Mouse (Mus musculus): ENCODE data around the gene Ddx56. TPM values are rescaled to one million over a fixed set of nuclear protein-coding genes. Genes with fewer than 3 reads are reported as not detected.

Ddx56 gene
- 84.3 and 91.7 TPM in 2 replicates for polyA plus RNA-seq (2014; fragmentation: Nextera tagmentation; extraction: Ambion mirVana)

GRCm38 (mm10) chr11:6267320-6268254 lies at the start of gene Ddx56:
Gene Ddx56 (minus strand): TSS chr11:6267772.
- ATAC-seq (peak; percentile 98), DNase-seq (ENCODE audit: low spot score) (peak; percentile 98)
- Histone ChIP-seq H3K9ac (ENCODE audit: low read length) (peak within 1 kb of the TSS; percentile 86), H3K4me2 (ENCODE audit: low read length) (peak within 1 kb of the TSS; percentile 89), H3K4me1 (ENCODE audit: control insufficient read depth, insufficient read depth, low read length) (peaks cover 11% of the 10 kb centered on the region), H3K36me3 (ENCODE audit: control insufficient read depth, insufficient read depth, low read length) (peaks cover 65% of the 10 kb centered on the region), H3K27ac (ENCODE audit: low read depth, low read length) (peak within 1 kb of the TSS; percentile 90), H3K4me3 (ENCODE audit: low read depth, low read length) (peak within 1 kb of the TSS; percentile 94), H3K27me3 (replicated peaks; ENCODE audit: control insufficient read depth, insufficient read depth, low read length) (no peaks in the 10 kb centered on the region), H3K9me3 (replicated peaks; ENCODE audit: control insufficient read depth, low read length) (no peaks in the 10 kb centered on the region)
- WGBS: 2% methylated on average over 50 of the region's 50 CpGs

GRCm38 (mm10) chr11:6316821-6317220 lies 49.2 kb upstream of the Ddx56 start:
- no peak overlapping the region for H3K4me2 ChIP-seq (ENCODE audit: low read length)
- H3K27me3 ChIP-seq (replicated peaks; ENCODE audit: control insufficient read depth, insufficient read depth, low read length): no peaks in the 10 kb centered on the region
- no peak for ATAC-seq
- H3K36me3 ChIP-seq (ENCODE audit: control insufficient read depth, insufficient read depth, low read length): peaks cover 38% of the 10 kb centered on the region
- no peak for DNase-seq (ENCODE audit: low spot score)
- H3K9me3 ChIP-seq (replicated peaks; ENCODE audit: control insufficient read depth, low read length): no peaks in the 10 kb centered on the region
- H3K27ac ChIP-seq (ENCODE audit: low read depth, low read length): no peak overlapping the region
- no peaks in the 10 kb centered on the region for H3K4me1 ChIP-seq (ENCODE audit: control insufficient read depth, insufficient read depth, low read length)
- no peak overlapping the region for H3K9ac ChIP-seq (ENCODE audit: low read length)
- WGBS: 93% methylated on average over 11 of the region's 11 CpGs
- H3K4me3 ChIP-seq (ENCODE audit: low read depth, low read length): no peak overlapping the region

GRCm38 (mm10) chr11:6313874-6314406 lies 46.4 kb upstream of the Ddx56 start:
- Histone ChIP-seq H3K4me3 (ENCODE audit: low read depth, low read length) (no peak overlapping the region), H3K27ac (ENCODE audit: low read depth, low read length) (no peak overlapping the region), H3K4me1 (ENCODE audit: control insufficient read depth, insufficient read depth, low read length) (no peaks in the 10 kb centered on the region), H3K9ac (ENCODE audit: low read length) (no peak overlapping the region), H3K27me3 (replicated peaks; ENCODE audit: control insufficient read depth, insufficient read depth, low read length) (no peaks in the 10 kb centered on the region), H3K9me3 (replicated peaks; ENCODE audit: control insufficient read depth, low read length) (no peaks in the 10 kb centered on the region), H3K4me2 (ENCODE audit: low read length) (no peak overlapping the region), H3K36me3 (ENCODE audit: control insufficient read depth, insufficient read depth, low read length) (peaks cover 35% of the 10 kb centered on the region)
- DNase-seq (ENCODE audit: low spot score): no peak
- no peak for ATAC-seq
- 89% methylated on average over 7 of the region's 7 CpGs for WGBS

GRCm38 (mm10) chr11:6308181-6308580 lies 40.6 kb upstream of the Ddx56 start:
- Histone ChIP-seq H3K9ac (ENCODE audit: low read length) (no peak overlapping the region), H3K4me1 (ENCODE audit: control insufficient read depth, insufficient read depth, low read length) (no peaks in the 10 kb centered on the region), H3K27ac (ENCODE audit: low read depth, low read length) (no peak overlapping the region), H3K9me3 (replicated peaks; ENCODE audit: control insufficient read depth, low read length) (no peaks in the 10 kb centered on the region), H3K4me2 (ENCODE audit: low read length) (no peak overlapping the region), H3K36me3 (ENCODE audit: control insufficient read depth, insufficient read depth, low read length) (peaks cover 8% of the 10 kb centered on the region), H3K4me3 (ENCODE audit: low read depth, low read length) (no peak overlapping the region), H3K27me3 (replicated peaks; ENCODE audit: control insufficient read depth, insufficient read depth, low read length) (no peaks in the 10 kb centered on the region)
- ATAC-seq (no peak), DNase-seq (ENCODE audit: low spot score) (no peak)
- 97% methylated on average over 4 of the region's 4 CpGs for WGBS

GRCm38 (mm10) chr11:6305943-6306430 lies 38.4 kb upstream of the Ddx56 start:
- no peak for ATAC-seq
- H3K27me3 ChIP-seq (replicated peaks; ENCODE audit: control insufficient read depth, insufficient read depth, low read length): no peaks in the 10 kb centered on the region
- H3K27ac ChIP-seq (ENCODE audit: low read depth, low read length): no peak overlapping the region
- no peaks in the 10 kb centered on the region for H3K4me1 ChIP-seq (ENCODE audit: control insufficient read depth, insufficient read depth, low read length)
- 86% methylated on average over 1 of the region's 1 CpGs for WGBS
- H3K4me3 ChIP-seq (ENCODE audit: low read depth, low read length): no peak overlapping the region
- H3K9me3 ChIP-seq (replicated peaks; ENCODE audit: control insufficient read depth, low read length): no peaks in the 10 kb centered on the region
- peaks cover 9% of the 10 kb centered on the region for H3K36me3 ChIP-seq (ENCODE audit: control insufficient read depth, insufficient read depth, low read length)
- H3K4me2 ChIP-seq (ENCODE audit: low read length): no peak overlapping the region
- H3K9ac ChIP-seq (ENCODE audit: low read length): no peak overlapping the region
- no peak for DNase-seq (ENCODE audit: low spot score)

- H3K4me3 ChIP-seq (ENCODE audit: low read depth, low read length): no peak overlapping the region
- ATAC-seq (no peak), DNase-seq (ENCODE audit: low spot score) (no peak)
- no peak overlapping the region for H3K9ac ChIP-seq (ENCODE audit: low read length)
- H3K4me1 ChIP-seq (ENCODE audit: control insufficient read depth, insufficient read depth, low read length): no peaks in the 10 kb centered on the region
- no peak overlapping the region for H3K27ac ChIP-seq (ENCODE audit: low read depth, low read length)
- H3K4me2 ChIP-seq (ENCODE audit: low read length): no peak overlapping the region
- 87% methylated on average over 2 of the region's 2 CpGs for WGBS
- H3K36me3 ChIP-seq (ENCODE audit: control insufficient read depth, insufficient read depth, low read length): peaks cover 37% of the 10 kb centered on the region
- no peaks in the 10 kb centered on the region for H3K9me3 ChIP-seq (replicated peaks; ENCODE audit: control insufficient read depth, low read length)
- H3K27me3 ChIP-seq (replicated peaks; ENCODE audit: control insufficient read depth, insufficient read depth, low read length): no peaks in the 10 kb centered on the region
These were observed 35.2 kb upstream of the Ddx56 start for GRCm38 (mm10) chr11:6302793-6303192.

- no peak for DNase-seq (ENCODE audit: low spot score)
- Histone ChIP-seq H3K4me1 (ENCODE audit: control insufficient read depth, insufficient read depth, low read length) (no peaks in the 10 kb centered on the region), H3K4me3 (ENCODE audit: low read depth, low read length) (no peak overlapping the region), H3K9ac (ENCODE audit: low read length) (no peak overlapping the region), H3K36me3 (ENCODE audit: control insufficient read depth, insufficient read depth, low read length) (peaks cover 46% of the 10 kb centered on the region), H3K27me3 (replicated peaks; ENCODE audit: control insufficient read depth, insufficient read depth, low read length) (no peaks in the 10 kb centered on the region), H3K27ac (ENCODE audit: low read depth, low read length) (no peak overlapping the region), H3K4me2 (ENCODE audit: low read length) (no peak overlapping the region), H3K9me3 (replicated peaks; ENCODE audit: control insufficient read depth, low read length) (no peaks in the 10 kb centered on the region)
- ATAC-seq: no peak
- WGBS: 91% methylated on average over 2 of the region's 2 CpGs
These were observed 31.9 kb upstream of the Ddx56 start for GRCm38 (mm10) chr11:6299435-6299834.

- ATAC-seq (no peak), DNase-seq (ENCODE audit: low spot score) (no peak)
- H3K9ac ChIP-seq (ENCODE audit: low read length): no peak overlapping the region
- H3K9me3 ChIP-seq (replicated peaks; ENCODE audit: control insufficient read depth, low read length): no peaks in the 10 kb centered on the region
- no peak overlapping the region for H3K4me2 ChIP-seq (ENCODE audit: low read length)
- no peak overlapping the region for H3K4me3 ChIP-seq (ENCODE audit: low read depth, low read length)
- peaks cover 44% of the 10 kb centered on the region for H3K36me3 ChIP-seq (ENCODE audit: control insufficient read depth, insufficient read depth, low read length)
- H3K4me1 ChIP-seq (ENCODE audit: control insufficient read depth, insufficient read depth, low read length): peaks cover 4% of the 10 kb centered on the region; the same call in 1 of the 2 replicates
- H3K27ac ChIP-seq (ENCODE audit: low read depth, low read length): no peak overlapping the region
- no peaks in the 10 kb centered on the region for H3K27me3 ChIP-seq (replicated peaks; ENCODE audit: control insufficient read depth, insufficient read depth, low read length)
These were observed 28.5 kb upstream of the Ddx56 start for GRCm38 (mm10) chr11:6296077-6296476.

- 93% methylated on average over 4 of the region's 4 CpGs for WGBS
- Histone ChIP-seq H3K36me3 (ENCODE audit: control insufficient read depth, insufficient read depth, low read length) (peaks cover 31% of the 10 kb centered on the region), H3K27me3 (replicated peaks; ENCODE audit: control insufficient read depth, insufficient read depth, low read length) (no peaks in the 10 kb centered on the region), H3K4me2 (ENCODE audit: low read length) (no peak overlapping the region), H3K9ac (ENCODE audit: low read length) (no peak overlapping the region), H3K4me1 (ENCODE audit: control insufficient read depth, insufficient read depth, low read length) (peaks cover 4% of the 10 kb centered on the region; the same call in 1 of the 2 replicates), H3K4me3 (ENCODE audit: low read depth, low read length) (no peak overlapping the region), H3K9me3 (replicated peaks; ENCODE audit: control insufficient read depth, low read length) (no peaks in the 10 kb centered on the region), H3K27ac (ENCODE audit: low read depth, low read length) (no peak overlapping the region)
- ATAC-seq (no peak), DNase-seq (ENCODE audit: low spot score) (no peak)
These were observed 27.1 kb upstream of the Ddx56 start for GRCm38 (mm10) chr11:6294632-6295031.
